Mouse (Mus musculus): ENCODE results near the gene Mstn.

Mstn gene

GRCm38 (mm10) chr1:53085256-53085655, 23.8 kb downstream of the Mstn start:
- in situ Hi-C loops (cut with MboI; ENCODE audit: unreplicated experiment in 2 of 2) = no loop called here

- in situ Hi-C loops (cut with MboI; ENCODE audit: unreplicated experiment in 2 of 2) = no loop called here
Measured at GRCm38 (mm10) chr1:53085991-53086390, 24.6 kb downstream of the Mstn start.

GRCm38 (mm10) chr1:53093180-53093579, 31.7 kb downstream of the Mstn start:
- in situ Hi-C loops (cut with MboI; ENCODE audit: unreplicated experiment in 2 of 2) = no loop called here

- in situ Hi-C loops (cut with MboI; ENCODE audit: unreplicated experiment in 2 of 2) = no loop called here
Measured at GRCm38 (mm10) chr1:53110561-53110960, 49.1 kb downstream of the Mstn start.

Measured in v-Abl transformed pro-B cells (cell line).